Mouse (Mus musculus) hindbrain, embryonic 11.5 days (tissue): ENCODE data around the gene Gatad2b. TPM values are rescaled to one million over a fixed set of nuclear protein-coding genes. Genes with fewer than 3 reads are reported as not detected.
"Not testable (repeated sequence)": the region's sequence is repeated elsewhere in the genome, so short reads cannot be mapped to it uniquely, and the experiment has no call there.

Source experiments
- ATAC-seq: fragments of 200-750 bp; cut with Nextera tagmentation; 2 replicates; pipeline ENCODE4 v1.8.0; 2017; ENCODE audit warnings: mild to moderate bottlenecking, moderate TSS enrichment, moderate library complexity; ENCODE audit not compliant: low FRiP score
- DNase-seq: peaks from one replicate; pipeline ENCODE4 v3.0.0-alpha.2; 2015; ENCODE audit warnings: low spot score
- H3K27ac ChIP-seq: fragments of 300-500 bp; sonication (generic); 2 replicates; pipeline ENCODE4 v1.5.1; 2014; ENCODE audit warnings: mild to moderate bottlenecking, low read depth, low read length
- H3K27me3 ChIP-seq: fragments of 300-500 bp; sonication (generic); 2 replicates; pipeline ENCODE4 v1.6.1; 2014; ENCODE audit warnings: mild to moderate bottlenecking, low read length, moderate library complexity, mixed read lengths; ENCODE audit not compliant: control insufficient read depth, insufficient read depth
- H3K36me3 ChIP-seq: fragments of 300-500 bp; sonication (generic); 2 replicates; pipeline ENCODE4 v1.6.1; 2014; ENCODE audit warnings: mild to moderate bottlenecking, low read length, moderate library complexity, mixed read lengths; ENCODE audit not compliant: control insufficient read depth, insufficient read depth
- H3K4me1 ChIP-seq: fragments of 300-500 bp; sonication (generic); replicated peaks from 2 replicates; pipeline ENCODE4 v1.6.1; 2014; ENCODE audit warnings: low read length, mixed read lengths; ENCODE audit not compliant: control insufficient read depth, insufficient read depth
- H3K4me2 ChIP-seq: fragments of 300-500 bp; sonication (generic); replicated peaks from 2 replicates; pipeline ENCODE4 v1.6.1; 2014; ENCODE audit warnings: mild to moderate bottlenecking, low read depth, low read length
- H3K4me3 ChIP-seq: fragments of 300-500 bp; sonication (generic); 2 replicates; pipeline ENCODE4 v1.5.1; 2014; ENCODE audit warnings: low read depth, low read length
- H3K9ac ChIP-seq: fragments of 300-500 bp; sonication (generic); 2 replicates; pipeline ENCODE4 v1.6.1; 2014; ENCODE audit warnings: low read depth, low read length
- H3K9me3 ChIP-seq: fragments of 300-500 bp; sonication (generic); 2 replicates; pipeline ENCODE4 v1.6.1; 2016; ENCODE audit warnings: low read length; ENCODE audit not compliant: control insufficient read depth
- WGBS: fragments of 180-500 bp; shearing (Covaris S2); extraction: QIAGEN DNeasy Blood & Tissue Kit; methylation state at CpG from one replicate; pipeline ENCODE4 v1.1.7; 2014; 5-methylcytosine and 5-hydroxymethylcytosine counted together
- polyA plus RNA-seq: library from polyadenylated mRNA; unstranded; fragments of >200 nt; fragmentation: Nextera tagmentation; extraction: Ambion mirVana; gene quantifications from 2 replicates; pipeline ENCODE4 v1.2.1, GENCODE M21; 2014

The Gatad2b gene
- 13.6 and 26.0 TPM in 2 replicates for polyA plus RNA-seq

DNA sequence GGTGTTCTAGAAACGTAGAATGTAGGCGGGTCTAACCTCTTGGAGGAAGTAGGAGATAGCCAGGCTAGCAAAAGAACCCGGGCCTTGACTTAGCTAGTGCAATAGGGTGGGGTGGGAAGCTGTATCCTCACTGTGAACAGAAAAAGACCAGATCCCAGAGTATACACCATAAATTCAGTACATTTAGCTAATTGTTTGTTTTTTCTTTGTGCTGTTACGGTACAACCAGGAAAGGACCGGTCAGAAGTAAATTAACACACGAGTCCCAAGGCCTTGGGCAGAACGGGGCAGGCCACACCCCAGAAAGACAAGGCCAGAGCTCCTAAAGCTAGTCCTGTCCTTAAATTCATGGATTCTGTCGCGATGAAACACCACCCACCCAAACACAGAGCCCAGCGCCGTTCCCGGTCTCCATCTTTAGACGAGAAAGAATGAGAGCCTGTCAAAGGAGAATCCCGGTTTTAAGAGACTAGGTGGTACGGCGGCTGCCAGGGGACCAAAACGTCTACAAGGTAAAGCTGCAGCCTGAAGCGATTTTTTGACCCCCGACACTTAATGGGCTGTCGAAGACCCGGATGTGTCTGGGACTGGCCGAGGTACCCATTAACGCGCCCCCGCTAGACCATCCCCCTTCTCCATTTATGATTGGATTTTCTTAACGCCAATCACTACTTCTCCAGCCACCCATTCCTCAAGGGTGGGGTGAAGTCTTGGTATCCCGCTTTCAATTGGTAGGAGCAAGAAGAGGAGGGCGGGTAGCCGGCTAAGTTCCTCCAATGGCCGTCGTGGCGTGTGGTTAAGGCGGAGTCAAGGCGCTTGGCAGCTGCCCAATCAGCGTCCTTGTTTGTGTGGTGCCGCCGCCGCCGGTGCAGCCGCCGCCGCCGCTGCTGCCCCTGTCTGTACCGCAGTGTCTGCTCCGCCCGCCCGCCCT is at the start of gene Gatad2b:
Gene Gatad2b (plus strand): TSS at position 834 of the 931 bp plus-strand sequence.
- no peaks in the 10 kb centered on the region for H3K36me3 ChIP-seq
- H3K9ac ChIP-seq = peak within 1 kb of the TSS; percentile 91
- H3K27ac ChIP-seq = peak within 1 kb of the TSS; percentile 97
- DNase-seq (peak; percentile 100), ATAC-seq (peak; percentile 100)
- under 1% methylated on average over 42 of the region's 47 CpGs for WGBS
- H3K4me2 ChIP-seq = peak within 1 kb of the TSS; percentile 92
- peak within 1 kb of the TSS; percentile 80 for H3K4me3 ChIP-seq
- H3K4me1 ChIP-seq = no peaks in the 10 kb centered on the region
- H3K9me3 ChIP-seq = no peaks in the 10 kb centered on the region
- H3K27me3 ChIP-seq = no peaks in the 10 kb centered on the region

DNA sequence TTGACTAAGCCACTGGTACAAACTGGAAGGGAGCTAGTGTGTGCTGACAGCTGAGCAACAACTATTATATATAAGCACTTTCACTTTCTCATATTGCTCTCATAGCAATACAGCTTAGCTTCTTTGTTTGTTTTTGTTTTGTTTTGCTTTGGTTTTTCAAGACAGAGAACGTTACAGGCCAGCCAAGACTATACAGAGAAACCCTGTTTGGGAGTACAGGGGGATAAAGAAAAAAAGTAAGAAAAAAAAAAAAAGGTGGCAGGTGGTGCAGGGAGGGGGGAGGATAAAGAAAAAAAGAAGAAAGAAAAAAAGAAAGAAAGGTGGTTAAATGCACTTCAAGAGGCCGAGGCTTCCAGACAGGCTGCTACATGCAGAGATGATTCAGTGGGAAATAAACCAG is 47.6 kb upstream of the Gatad2b start:
- 76% methylated on average over 2 of the region's 2 CpGs for WGBS
- DNase-seq (no peak), ATAC-seq (no peak)

DNA sequence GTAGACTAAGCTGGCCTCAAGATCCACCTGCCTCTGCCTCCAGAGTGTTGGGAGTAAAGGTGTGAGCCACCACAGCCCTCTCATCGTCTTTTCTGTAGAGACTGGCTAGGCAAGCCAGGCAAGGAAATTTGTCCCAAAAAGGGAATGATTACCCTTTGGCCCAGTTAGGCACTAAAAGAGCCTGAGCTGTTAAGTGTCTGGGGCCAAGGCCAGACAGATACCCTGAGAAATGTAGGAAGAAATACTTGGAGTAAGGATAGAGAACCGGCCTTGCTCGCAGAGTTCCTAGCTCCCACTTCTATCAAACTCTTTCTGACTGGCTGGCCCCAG is 45.4 kb upstream of the Gatad2b start:
- WGBS = 1% methylated on average over 3 of the region's 3 CpGs
- H3K9ac ChIP-seq = peak overlapping the region; percentile 63
- peaks cover 6% of the 10 kb centered on the region; the same call in 1 of the 2 replicates for H3K4me1 ChIP-seq
- no peak for DNase-seq
- H3K36me3 ChIP-seq = no peaks in the 10 kb centered on the region
- H3K4me2 ChIP-seq = peak overlapping the region; percentile 70
- no peaks in the 10 kb centered on the region for H3K9me3 ChIP-seq
- peak; percentile 41; the same call in 1 of the 2 replicates for ATAC-seq
- H3K27ac ChIP-seq = peak overlapping the region; percentile 70
- H3K4me3 ChIP-seq = peak overlapping the region; percentile 58
- H3K27me3 ChIP-seq = no peaks in the 10 kb centered on the region

More for the DNA sequence above, 47.6 kb upstream of the Gatad2b start:
- no peak overlapping the region for H3K27ac ChIP-seq
- no peaks in the 10 kb centered on the region for H3K9me3 ChIP-seq
- no peak overlapping the region for H3K4me3 ChIP-seq
- no peaks in the 10 kb centered on the region for H3K36me3 ChIP-seq
- H3K27me3 ChIP-seq = no peaks in the 10 kb centered on the region
- no peak overlapping the region for H3K9ac ChIP-seq
- no peak overlapping the region for H3K4me2 ChIP-seq
- peaks cover 6% of the 10 kb centered on the region; the same call in 1 of the 2 replicates for H3K4me1 ChIP-seq

DNA sequence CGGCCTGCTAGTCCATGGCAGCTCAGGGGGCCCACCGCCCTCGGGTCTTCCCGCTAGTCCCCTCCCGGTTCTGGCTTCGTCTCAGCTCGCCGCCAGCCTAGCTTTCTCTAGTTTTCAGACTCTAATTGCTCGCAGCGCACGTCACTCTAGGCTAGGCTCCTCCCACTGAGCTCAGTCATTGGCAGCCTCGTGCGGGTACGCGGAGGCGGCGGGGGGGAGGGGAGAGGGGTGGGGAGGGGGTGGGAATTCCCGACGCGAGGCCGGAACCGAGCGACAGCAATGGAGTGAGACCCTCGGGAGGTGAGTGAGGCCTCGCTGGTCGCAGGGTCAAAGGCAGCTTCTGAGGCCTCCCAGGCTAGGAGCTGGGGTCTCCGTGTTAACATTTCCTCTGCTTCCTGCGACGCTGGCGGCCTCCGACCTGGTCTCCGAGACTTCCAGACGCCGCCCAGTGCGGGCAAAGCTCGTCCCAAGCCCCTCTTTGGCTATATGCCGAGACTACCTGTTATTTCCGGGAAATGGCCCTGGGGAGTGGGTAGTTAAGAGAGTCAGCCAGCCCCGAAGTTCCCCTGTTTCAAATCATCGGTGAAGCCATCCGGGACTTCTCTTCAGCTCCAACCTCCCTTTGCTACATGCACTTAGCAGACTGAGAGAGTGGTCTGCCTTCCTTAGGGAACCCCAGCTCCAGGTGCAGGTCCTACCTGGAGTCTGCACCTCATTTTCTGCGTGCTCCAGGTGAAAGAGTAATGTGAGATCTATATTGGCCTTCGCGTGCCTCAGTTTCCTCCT is 44.8 kb upstream of the Gatad2b start, which contains the start of gene Slc39a1:
Gene Slc39a1 (plus strand): TSS at position 213 of the 786 bp plus-strand sequence.
- Histone ChIP-seq H3K4me1 (peaks cover 6% of the 10 kb centered on the region; the same call in 1 of the 2 replicates), H3K9ac (peak within 1 kb of the TSS; percentile 76), H3K4me2 (peak within 1 kb of the TSS; percentile 70), H3K36me3 (no peaks in the 10 kb centered on the region), H3K27ac (peak within 1 kb of the TSS; percentile 70), H3K4me3 (peak within 1 kb of the TSS; percentile 58), H3K9me3 (no peaks in the 10 kb centered on the region), H3K27me3 (no peaks in the 10 kb centered on the region)
- peak; percentile 95 for DNase-seq
- 0% methylated on average over 36 of the region's 44 CpGs for WGBS
- ATAC-seq = peak; percentile 96

DNA sequence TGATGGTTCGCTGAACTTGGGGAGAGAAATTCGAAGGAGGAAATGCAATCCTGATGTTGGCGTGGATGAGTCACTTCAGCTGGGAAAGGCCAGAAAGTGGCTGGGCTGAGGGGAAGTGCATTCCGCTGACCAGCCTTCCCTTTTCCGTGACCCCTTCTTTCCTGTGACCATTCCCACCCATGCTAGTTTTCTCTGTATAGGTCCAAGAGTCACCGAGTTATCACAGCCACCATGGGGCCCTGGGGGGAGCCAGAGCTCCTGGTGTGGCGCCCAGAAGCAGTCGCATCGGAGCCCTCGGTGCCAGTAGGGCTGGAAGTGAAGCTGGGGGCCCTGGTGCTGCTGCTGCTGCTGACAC is 44.3 kb upstream of the Gatad2b start:
- H3K4me3 ChIP-seq = peak overlapping the region; percentile 58
- H3K27me3 ChIP-seq = no peaks in the 10 kb centered on the region
- H3K36me3 ChIP-seq = no peaks in the 10 kb centered on the region
- H3K4me1 ChIP-seq = peaks cover 6% of the 10 kb centered on the region; the same call in 1 of the 2 replicates
- no peak overlapping the region for H3K27ac ChIP-seq
- peak overlapping the region; percentile 70 for H3K4me2 ChIP-seq
- H3K9ac ChIP-seq = peak overlapping the region; percentile 76
- 14% methylated on average over 10 of the region's 10 CpGs for WGBS
- ATAC-seq (no peak), DNase-seq (no peak)
- H3K9me3 ChIP-seq = no peaks in the 10 kb centered on the region

DNA sequence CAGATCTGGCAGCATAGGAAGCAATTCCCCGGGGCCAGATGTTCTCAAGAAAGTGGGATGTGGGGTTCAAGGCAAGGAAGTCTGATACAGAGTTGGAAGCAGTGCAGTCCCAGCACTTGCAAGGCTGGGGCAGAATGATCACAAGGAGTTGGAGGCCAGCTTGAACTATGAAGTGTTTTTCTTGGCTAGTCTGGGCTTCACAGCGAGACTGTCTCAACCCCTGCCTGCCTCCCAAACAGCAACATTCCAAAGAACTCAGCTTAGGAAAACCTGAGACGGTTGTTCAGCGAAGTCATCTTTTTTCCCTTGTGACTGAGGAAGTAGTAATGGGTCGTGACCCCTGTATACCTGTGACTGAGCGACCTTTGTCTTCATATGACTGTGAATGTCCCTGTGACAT is 42.2 kb upstream of the Gatad2b start:
- H3K9me3 ChIP-seq = no peaks in the 10 kb centered on the region
- peaks cover 11% of the 10 kb centered on the region for H3K4me1 ChIP-seq
- no peak for DNase-seq
- H3K4me3 ChIP-seq = no peak overlapping the region
- H3K9ac ChIP-seq = no peak overlapping the region
- H3K27ac ChIP-seq = no peak overlapping the region
- no peaks in the 10 kb centered on the region for H3K36me3 ChIP-seq
- no peak overlapping the region for H3K4me2 ChIP-seq
- WGBS = 90% methylated on average over 6 of the region's 6 CpGs
- H3K27me3 ChIP-seq = no peaks in the 10 kb centered on the region
- no peak for ATAC-seq

DNA sequence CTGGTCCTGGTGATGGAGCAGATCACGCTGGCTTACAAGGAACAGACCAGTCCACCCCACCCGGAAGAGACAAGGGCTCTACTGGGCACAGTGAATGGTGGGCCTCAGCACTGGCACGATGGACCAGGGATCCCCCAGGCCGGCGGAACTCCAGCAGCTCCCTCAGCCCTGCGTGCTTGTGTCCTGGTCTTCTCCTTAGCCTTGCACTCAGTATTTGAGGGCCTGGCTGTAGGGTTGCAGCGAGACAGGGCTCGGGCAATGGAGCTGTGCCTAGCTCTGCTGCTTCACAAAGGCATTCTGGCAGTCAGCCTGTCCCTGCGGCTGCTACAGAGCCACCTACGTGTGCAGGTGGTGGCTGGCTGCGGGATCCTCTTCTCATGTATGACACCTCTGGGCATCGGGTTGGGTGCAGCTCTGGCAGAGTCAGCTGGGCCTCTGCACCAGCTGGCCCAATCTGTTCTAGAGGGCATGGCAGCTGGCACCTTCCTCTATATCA is 41.2 kb upstream of the Gatad2b start:
- not testable (repeated sequence) for ATAC-seq, H3K4me2 ChIP-seq, H3K9ac ChIP-seq, H3K36me3 ChIP-seq, H3K9me3 ChIP-seq, H3K27me3 ChIP-seq, H3K4me3 ChIP-seq, DNase-seq, H3K27ac ChIP-seq
- peaks cover 11% of the 10 kb centered on the region for H3K4me1 ChIP-seq
- WGBS = 92% methylated on average over 10 of the region's 12 CpGs

DNA sequence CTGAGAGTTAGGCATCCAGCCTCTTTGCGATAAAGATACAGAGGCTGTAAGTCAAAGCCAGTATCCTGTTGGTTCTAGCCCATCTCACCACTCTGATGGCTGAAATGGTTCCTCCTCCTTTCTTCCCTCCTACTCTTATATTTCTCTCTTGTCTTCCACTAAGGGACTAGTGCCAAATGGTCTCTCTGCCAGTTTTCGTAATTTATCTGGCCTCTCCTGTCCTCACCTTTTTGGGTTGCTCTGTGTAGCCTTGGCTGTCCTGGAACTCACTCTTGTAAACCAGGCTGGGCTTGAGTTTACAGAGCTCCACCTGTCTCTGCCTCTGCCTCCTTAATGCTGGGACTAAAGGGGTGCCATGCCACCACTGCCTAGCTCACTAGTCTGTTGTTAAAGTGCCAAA is 40.3 kb upstream of the Gatad2b start:
- not testable (repeated sequence) for H3K4me2 ChIP-seq, H3K27me3 ChIP-seq, H3K9ac ChIP-seq, H3K36me3 ChIP-seq, H3K27ac ChIP-seq, DNase-seq, H3K4me3 ChIP-seq, ATAC-seq, H3K9me3 ChIP-seq, H3K4me1 ChIP-seq
- 94% methylated on average over 2 of the region's 2 CpGs for WGBS
